Mouse (Mus musculus): ENCODE measurements around the gene Rapsn. TPM values are rescaled to one million over a fixed set of nuclear protein-coding genes. Genes with fewer than 3 reads are reported as not detected.
"Not testable (repeated sequence)": the region's sequence is repeated elsewhere in the genome, so short reads cannot be mapped to it uniquely, and the experiment has no call there.

The Rapsn gene
- polyA plus RNA-seq, 2 experiments = 0.55 to 1.1 TPM

DNA sequence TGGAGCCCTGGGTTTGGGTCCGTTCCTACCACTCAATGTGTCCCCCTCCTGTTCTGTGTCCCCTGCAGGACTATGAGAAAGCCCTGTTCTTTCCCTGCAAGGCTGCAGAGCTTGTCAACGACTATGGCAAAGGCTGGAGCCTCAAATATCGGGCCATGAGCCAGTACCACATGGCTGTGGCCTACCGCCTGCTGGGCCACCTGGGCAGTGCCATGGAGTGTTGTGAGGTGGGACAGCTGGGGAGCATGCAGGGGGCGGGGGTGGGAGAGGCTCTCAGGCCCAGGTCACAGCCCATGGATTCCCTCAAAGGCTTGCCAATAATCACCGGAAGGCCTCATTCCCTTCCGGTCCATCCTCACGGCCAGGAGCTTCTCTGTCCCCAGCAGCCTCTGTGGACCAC lies 6.4 kb downstream of the Rapsn start:
- WGBS (ENCODE audit: insufficient replicate concordance) = 73% methylated on average over 8 of the region's 8 CpGs

DNA sequence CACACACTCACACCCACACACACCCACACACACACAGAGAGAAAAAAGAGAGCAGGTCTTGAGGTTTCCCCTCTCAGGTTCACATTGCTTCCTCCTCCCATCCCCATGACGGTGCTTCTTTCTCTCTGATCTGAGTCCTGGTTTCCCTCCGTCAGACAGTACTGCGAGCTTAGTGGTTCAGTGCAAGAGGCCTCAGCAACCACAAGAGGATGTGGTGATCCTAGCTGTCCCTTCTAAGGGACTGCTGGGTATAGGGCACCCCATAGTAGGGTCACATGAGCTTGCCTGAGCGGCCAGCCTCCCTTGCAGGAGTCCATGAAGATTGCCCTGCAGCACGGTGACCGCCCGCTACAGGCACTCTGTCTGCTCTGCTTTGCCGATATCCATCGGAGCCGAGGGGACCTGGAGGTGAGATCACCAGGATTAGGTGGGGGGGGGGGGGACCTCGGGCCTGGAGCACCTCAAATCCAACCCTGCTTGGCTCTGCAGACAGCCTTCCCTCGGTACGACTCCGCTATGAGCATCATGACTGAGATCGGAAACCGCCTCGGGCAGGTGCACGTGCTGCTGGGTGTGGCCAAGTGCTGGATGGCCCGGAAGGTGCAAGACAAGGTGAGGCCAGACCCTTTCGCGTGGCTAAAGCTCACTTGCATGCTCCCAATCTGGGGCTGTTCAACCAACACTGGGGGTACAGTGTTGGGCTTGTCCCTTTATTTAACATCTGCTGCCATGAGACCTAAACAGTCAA lies 7.4 kb downstream of the Rapsn start:
- Histone ChIP-seq H3K36me3 (replicated peaks; ENCODE audit: control insufficient read depth, insufficient read depth, low read depth) (no peaks in the 10 kb centered on the region), H3K4me3 (ENCODE audit: insufficient read depth in 1 of 2, low read depth in 2 of 2, low read length in 2 of 2) (no peak overlapping the region), H3K4me1 (replicated peaks; ENCODE audit: control insufficient read depth in 2 of 2, insufficient read depth in 2 of 2, low read length in 1 of 2) (peaks cover 0 to 9% of the 10 kb centered on the region in 2 experiments; a peak in 3 of 4 replicates), H3K9me3 (ENCODE audit: control insufficient read depth, low read length) (no peaks in the 10 kb centered on the region), H3K9ac (replicated peaks) (no peak overlapping the region), H3K27me3 (ENCODE audit: control insufficient read depth, insufficient read depth, low read length) (no peaks in the 10 kb centered on the region), H3K27ac (no peak overlapping the region), H3K4me2 (ENCODE audit: low read depth) (no peak overlapping the region)
- 0 out of 2 replicates have a peak, but pooled peaks have one; percentile 22 for ATAC-seq (ENCODE audit: insufficient read depth)
- no peak for DNase-seq (ENCODE audit: low read depth in 3 of 3, low spot score in 3 of 3)
- 35% methylated on average over 21 of the region's 21 CpGs for WGBS (ENCODE audit: insufficient replicate concordance)
- TF ChIP-seq CTCF (IDR thresholded peaks at IDR 0.05; ENCODE audit: low read depth) = no peak
- TF ChIP-seq EP300 (IDR thresholded peaks at IDR 0.05; ENCODE audit: low read depth) = no peak

More for the DNA sequence above, 6.4 kb downstream of the Rapsn start:
- no peak overlapping the region for H3K4me3 ChIP-seq (ENCODE audit: insufficient read depth in 1 of 2, low read depth in 2 of 2, low read length in 2 of 2)
- H3K27ac ChIP-seq = no peak overlapping the region
- no peaks in the 10 kb centered on the region for H3K9me3 ChIP-seq (ENCODE audit: control insufficient read depth, low read length)
- no peak overlapping the region for H3K4me2 ChIP-seq (ENCODE audit: low read depth)
- TF ChIP-seq CTCF (IDR thresholded peaks at IDR 0.05; ENCODE audit: low read depth) (no peak), EP300 (IDR thresholded peaks at IDR 0.05; ENCODE audit: low read depth) (no peak)
- peaks cover 0 to 9% of the 10 kb centered on the region in 2 experiments; a peak in 3 of 4 replicates for H3K4me1 ChIP-seq (replicated peaks; ENCODE audit: control insufficient read depth in 2 of 2, insufficient read depth in 2 of 2, low read length in 1 of 2)
- DNase-seq (ENCODE audit: low read depth in 3 of 3, low spot score in 3 of 3) (no peak), ATAC-seq (ENCODE audit: insufficient read depth) (no peak)
- H3K36me3 ChIP-seq (replicated peaks; ENCODE audit: control insufficient read depth, insufficient read depth, low read depth) = no peaks in the 10 kb centered on the region
- no peak overlapping the region for H3K9ac ChIP-seq (replicated peaks)
- no peaks in the 10 kb centered on the region for H3K27me3 ChIP-seq (ENCODE audit: control insufficient read depth, insufficient read depth, low read length)

DNA sequence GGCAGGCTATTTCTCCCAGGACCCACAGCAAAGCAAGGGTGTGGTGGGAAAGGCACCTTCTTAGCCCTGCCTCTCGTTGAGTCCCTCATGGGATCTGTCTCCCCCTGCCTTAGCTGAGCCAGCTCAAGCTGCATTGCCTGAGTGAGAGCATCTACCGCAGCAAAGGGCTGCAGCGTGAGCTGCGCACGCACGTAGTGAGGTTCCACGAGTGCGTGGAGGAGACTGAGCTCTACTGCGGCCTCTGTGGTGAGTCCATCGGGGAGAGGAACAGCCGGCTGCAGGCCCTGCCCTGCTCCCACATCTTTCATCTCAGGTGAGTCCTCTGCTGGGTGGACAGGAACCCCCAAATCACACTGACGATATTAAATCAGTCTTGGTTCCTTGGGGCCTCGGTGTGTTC lies 9.3 kb downstream of the Rapsn start:
- peaks cover 0 to 9% of the 10 kb centered on the region in 2 experiments; a peak in 3 of 4 replicates for H3K4me1 ChIP-seq (replicated peaks; ENCODE audit: control insufficient read depth in 2 of 2, insufficient read depth in 2 of 2, low read length in 1 of 2)
- no peak overlapping the region for H3K9ac ChIP-seq (replicated peaks)
- 78% methylated on average over 13 of the region's 13 CpGs for WGBS (ENCODE audit: insufficient replicate concordance)

DNA sequence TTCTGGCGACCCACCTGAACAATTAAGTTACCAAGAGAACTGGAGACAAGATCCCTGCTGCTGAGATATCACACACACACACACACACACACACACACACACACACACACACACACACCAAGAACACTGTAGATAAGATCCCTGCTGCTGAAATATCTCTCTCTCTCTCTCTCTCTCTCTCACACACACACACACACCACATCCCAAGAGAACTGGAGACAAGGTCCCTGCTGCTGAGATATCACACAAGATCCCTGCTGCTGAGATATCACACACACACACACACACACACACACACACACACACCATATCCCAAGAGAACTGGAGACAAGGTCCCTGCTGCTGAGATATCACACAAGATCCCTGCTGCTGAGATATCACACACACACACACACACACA lies 10.4 kb downstream of the Rapsn start:
- not testable (repeated sequence) for H3K27me3 ChIP-seq (ENCODE audit: control insufficient read depth, insufficient read depth, low read length); H3K4me2 ChIP-seq (ENCODE audit: low read depth); DNase-seq (ENCODE audit: low read depth in 3 of 3, low spot score in 3 of 3); H3K36me3 ChIP-seq (replicated peaks; ENCODE audit: control insufficient read depth, insufficient read depth, low read depth); H3K4me3 ChIP-seq (ENCODE audit: insufficient read depth in 1 of 2, low read depth in 2 of 2, low read length in 2 of 2); H3K9me3 ChIP-seq (ENCODE audit: control insufficient read depth, low read length); H3K9ac ChIP-seq (replicated peaks); H3K4me1 ChIP-seq (replicated peaks; ENCODE audit: control insufficient read depth in 2 of 2, insufficient read depth in 2 of 2, low read length in 1 of 2); H3K27ac ChIP-seq
- 31% methylated on average over 1 of the region's 1 CpGs for WGBS (ENCODE audit: insufficient replicate concordance)
- ATAC-seq (ENCODE audit: insufficient read depth) = peak; percentile 77
- peak; percentile 29; the same call in 1 of the 2 replicates for TF ChIP-seq EP300 (IDR thresholded peaks at IDR 0.05; ENCODE audit: low read depth)

More for the DNA sequence above, 9.3 kb downstream of the Rapsn start:
- TF ChIP-seq CTCF (IDR thresholded peaks at IDR 0.05; ENCODE audit: low read depth) (no peak), EP300 (IDR thresholded peaks at IDR 0.05; ENCODE audit: low read depth) (no peak)
- Histone ChIP-seq H3K9me3 (ENCODE audit: control insufficient read depth, low read length) (no peaks in the 10 kb centered on the region), H3K4me2 (ENCODE audit: low read depth) (no peak overlapping the region), H3K27ac (no peak overlapping the region), H3K36me3 (replicated peaks; ENCODE audit: control insufficient read depth, insufficient read depth, low read depth) (no peaks in the 10 kb centered on the region), H3K27me3 (ENCODE audit: control insufficient read depth, insufficient read depth, low read length) (no peaks in the 10 kb centered on the region), H3K4me3 (ENCODE audit: insufficient read depth in 1 of 2, low read depth in 2 of 2, low read length in 2 of 2) (no peak overlapping the region)
- no peak for ATAC-seq (ENCODE audit: insufficient read depth)
- no peak for DNase-seq (ENCODE audit: low read depth in 3 of 3, low spot score in 3 of 3)

DNA sequence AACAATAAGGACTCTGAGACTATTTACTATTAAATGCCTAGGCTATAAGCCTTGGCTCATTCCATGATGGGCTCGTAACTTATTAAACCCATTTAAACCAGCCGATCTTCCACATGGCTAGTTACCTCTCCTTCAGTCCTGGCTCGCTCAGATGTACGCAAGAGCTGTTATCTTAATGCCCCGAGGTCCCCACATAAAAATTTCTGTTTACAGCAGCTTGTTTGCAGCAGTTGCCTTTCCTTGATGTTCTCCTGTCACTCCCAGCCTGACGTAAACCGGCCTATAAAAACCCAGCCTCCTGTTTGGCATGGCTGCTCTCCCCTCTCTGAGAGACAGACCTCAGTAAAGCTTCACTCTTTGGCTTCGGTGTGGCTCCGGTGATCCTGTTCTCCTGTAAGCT lies 11.9 kb downstream of the Rapsn start:
- ATAC-seq (ENCODE audit: insufficient read depth) (no peak), DNase-seq (ENCODE audit: low read depth in 3 of 3, low spot score in 3 of 3) (no peak)
- no peaks in the 10 kb centered on the region for H3K27me3 ChIP-seq (ENCODE audit: control insufficient read depth, insufficient read depth, low read length)
- no peaks in the 10 kb centered on the region for H3K9me3 ChIP-seq (ENCODE audit: control insufficient read depth, low read length)
- no peak overlapping the region for H3K4me2 ChIP-seq (ENCODE audit: low read depth)
- WGBS (ENCODE audit: insufficient replicate concordance) = 66% methylated on average over 9 of the region's 9 CpGs
- no peak overlapping the region for H3K4me3 ChIP-seq (ENCODE audit: insufficient read depth in 1 of 2, low read depth in 2 of 2, low read length in 2 of 2)
- TF ChIP-seq CTCF (IDR thresholded peaks at IDR 0.05; ENCODE audit: low read depth) (no peak), EP300 (IDR thresholded peaks at IDR 0.05; ENCODE audit: low read depth) (no peak)
- H3K4me1 ChIP-seq (replicated peaks; ENCODE audit: control insufficient read depth in 2 of 2, insufficient read depth in 2 of 2, low read length in 1 of 2) = peaks cover 0 to 14% of the 10 kb centered on the region in 2 experiments; a peak in 3 of 4 replicates
- no peak overlapping the region for H3K27ac ChIP-seq
- no peak overlapping the region for H3K9ac ChIP-seq (replicated peaks)
- H3K36me3 ChIP-seq (replicated peaks; ENCODE audit: control insufficient read depth, insufficient read depth, low read depth) = no peaks in the 10 kb centered on the region
